17 mouse cellular contexts compared by ENCODE assay signal in the genomic region with DNA sequence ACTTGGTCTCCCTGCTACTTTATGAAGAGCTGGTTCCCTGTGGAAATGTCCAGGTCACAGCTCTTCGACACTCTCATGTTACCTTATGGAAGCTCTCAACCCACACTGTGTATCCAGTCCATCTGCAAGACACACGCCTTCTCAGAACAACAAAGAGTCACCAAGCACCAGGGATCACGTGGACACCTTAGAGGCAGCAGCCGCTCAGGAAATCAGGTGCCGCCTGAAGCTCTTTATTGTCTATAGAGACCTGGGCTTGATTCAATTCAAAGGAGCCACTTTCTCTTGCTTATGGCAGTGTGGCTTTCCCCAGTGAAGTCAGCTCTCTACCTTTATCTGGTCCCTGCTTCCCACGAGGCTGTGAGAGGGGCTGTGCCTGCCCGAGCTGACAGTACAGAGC. TPM values are rescaled to one million over a fixed set of nuclear protein-coding genes. Genes with fewer than 3 reads are reported as not detected.
DNase-seq lines count a peak whose midpoint lies in the region; TF ChIP-seq lines count a peak whose summit lies in the region.
"Had no signal": no experiment of that assay in that cellular context is flagged by ENCODE, and none has a peak within 500 bp of the region (broad histone marks: within the 10 kb centered on the region; RNA-seq: fewer than 3 reads in every experiment).

No protein-coding gene starts in this region.

- no peak for DNase-seq in heart, embryonic 10.5 days (ENCODE audit: low spot score)
- DNase-seq in heart, adult 8-10 months (ENCODE audit: low spot score), result no peak
- DNase-seq in brain, embryonic 14.5 days (ENCODE audit: low read depth), result peak; percentile 60
- peak; percentile 52 for DNase-seq in naive thymus-derived CD4-positive, alpha-beta T cell, adult 2 months (ENCODE audit: low read depth)
- no peak for DNase-seq in lung, postnatal 4 days
- DNase-seq in right cerebral cortex, postnatal 10 days (ENCODE audit: low spot score in 2 of 2), result no peak
- DNase-seq in gastrocnemius, adult 8-10 months (ENCODE audit: low spot score in 2 of 2), result no peak
- DNase-seq: adrenal gland, postnatal 14 days; cerebellum, adult 11 months; gastrocnemius, adult 2 months; kidney, adult 11 months had no signal

- WGBS in heart, embryonic 10.5 days, result 39% methylated on average over 7 of the region's 7 CpGs

- no peak for TF ChIP-seq POLR2A in brain, embryonic 14.5 days (IDR thresholded peaks at IDR 0.05; ENCODE audit: borderline replicate concordance, extremely low read depth, insufficient read depth, insufficient read length, poor library complexity, severe bottlenecking)

- peaks cover 57% of the 10 kb centered on the region for H3K4me1 ChIP-seq in heart, embryonic 10.5 days

- H3K4me3 ChIP-seq in heart, embryonic 10.5 days, result no peak overlapping the region
- no peak overlapping the region for H3K4me3 ChIP-seq in C2C12 (ENCODE audit: insufficient read depth, poor library complexity, severe bottlenecking)
- H3K4me3 ChIP-seq: erythroblast, embryonic 14.5 days; gastrocnemius, adult 2 months; layer of hippocampus, adult 2 months; lung, embryonic 15.5 days had no signal

- no peaks in the 10 kb centered on the region for H3K79me3 ChIP-seq in C2C12 (ENCODE audit: low read depth)

- no peaks in the 10 kb centered on the region for H3K36me3 ChIP-seq in heart, embryonic 10.5 days
- H3K36me3 ChIP-seq in C2C12 (ENCODE audit: control insufficient read depth, insufficient read depth), result no peaks in the 10 kb centered on the region
- H3K36me3 ChIP-seq: lung, embryonic 15.5 days had no signal

- TF ChIP-seq CTCF in C2C12 (IDR thresholded peaks at IDR 0.05; ENCODE audit: control insufficient read depth, insufficient read depth, insufficient read length), result no peak
- TF ChIP-seq CTCF in brain, embryonic 14.5 days (IDR thresholded peaks at IDR 0.05; ENCODE audit: borderline replicate concordance, extremely low read depth, insufficient read depth, insufficient read length), result no peak

- H3ac ChIP-seq in C2C12 (ENCODE audit: control insufficient read depth, insufficient read length, low read depth), result no peak overlapping the region

- H3K27ac ChIP-seq in heart, embryonic 10.5 days, result peak overlapping the region; percentile 47; the same call in 1 of the 2 replicates
- H3K27ac ChIP-seq: gastrocnemius, adult 2 months; layer of hippocampus, adult 2 months; lung, embryonic 15.5 days had no signal

- H3K9me3 ChIP-seq in heart, embryonic 10.5 days, result no peaks in the 10 kb centered on the region
- H3K9me3 ChIP-seq: lung, embryonic 15.5 days had no signal

- H3K79me2 ChIP-seq in C2C12 (ENCODE audit: control insufficient read depth, insufficient read depth), result no peaks in the 10 kb centered on the region

- peaks cover 79% of the 10 kb centered on the region for H3K27me3 ChIP-seq in heart, embryonic 10.5 days (ENCODE audit: insufficient read depth, poor library complexity, severe bottlenecking)
- H3K27me3 ChIP-seq in C2C12 (ENCODE audit: control insufficient read depth, insufficient read depth, insufficient read length), result peaks cover 87% of the 10 kb centered on the region

TF ChIP-seq in C2C12, 6 proteins besides CTCF, POLR2A, EP300 and RAD21:
- TF ChIP-seq USF1 (IDR thresholded peaks at IDR 0.05; ENCODE audit: low read depth) (peak; percentile 9), MAX (IDR thresholded peaks at IDR 0.05) (no peak), MYOD1 (IDR thresholded peaks at IDR 0.05; ENCODE audit: control insufficient read depth, insufficient read length, low read depth) (no peak)

RNA-seq across cellular contexts. Expression of a gene that starts 18.7 kb away (rescaled TPM):
- polyA plus RNA-seq in heart, embryonic 10.5 days (2016; fragmentation: Nextera tagmentation; extraction: Ambion mirVana), result 3.8 and 5.5 TPM in 2 replicates
- total RNA-seq in heart, adult 8-10 months (2022), result 10 to 100 TPM; 15.1 to 22.1 (median 18.2) TPM
- polyA plus RNA-seq in C2C12 (2012; fragmentation: generic; extraction: Trizol), result 0.15 TPM
- polyA plus RNA-seq in brain, embryonic 14.5 days (2012; rRNA removed), result 9.5 and 30.2 TPM in 2 replicates
- total RNA-seq in gastrocnemius, adult 8-10 months (2022), result 10 to 100 TPM; 12.3 to 22.0 (median 17.2) TPM

RNA-seq across cellular contexts. Expression of a gene that starts 57.6 kb away (rescaled TPM):
- polyA plus RNA-seq in heart, embryonic 10.5 days (2016; fragmentation: Nextera tagmentation; extraction: Ambion mirVana), result 0.19 TPM in 1 of 2 replicates, not detected in the other
- total RNA-seq in heart, adult 8-10 months (2022), result under 1 TPM in 2 of 4 experiments, not detected in 2; 0.24 to 0.57 TPM
- polyA plus RNA-seq in C2C12 (2012; fragmentation: generic; extraction: Trizol), result not detected
- 0.07 TPM in 1 of 2 replicates, not detected in the other for polyA plus RNA-seq in brain, embryonic 14.5 days (2012; rRNA removed)
- total RNA-seq in gastrocnemius, adult 8-10 months (2022), result under 1 TPM in 1 of 4 experiments, not detected in 3; 0.27 TPM
- total RNA-seq: adrenal gland, postnatal 14 days; gastrocnemius, adult 2 months; left cerebral cortex, postnatal 25 days had no signal
- polyA plus RNA-seq: erythroblast, embryonic 14.5 days; heart, embryonic 16.5 days; lung, embryonic 15.5 days had no signal

Comparison
In these comparisons a context has a peak if more than half of its experiments do, and no peak if none do; other contexts are left out.
1. DNase-seq: peak in brain, embryonic 14.5 days (single experiment) and naive thymus-derived CD4-positive, alpha-beta T cell, adult 2 months (single experiment); none in heart, embryonic 10.5 days (single experiment), heart, adult 8-10 months (single experiment), lung, postnatal 4 days (0 of 2), right cerebral cortex, postnatal 10 days (0 of 2) and gastrocnemius, adult 8-10 months (0 of 2).